Comparison of ENCODE assay signal across 19 mouse cellular contexts in the genomic region with DNA sequence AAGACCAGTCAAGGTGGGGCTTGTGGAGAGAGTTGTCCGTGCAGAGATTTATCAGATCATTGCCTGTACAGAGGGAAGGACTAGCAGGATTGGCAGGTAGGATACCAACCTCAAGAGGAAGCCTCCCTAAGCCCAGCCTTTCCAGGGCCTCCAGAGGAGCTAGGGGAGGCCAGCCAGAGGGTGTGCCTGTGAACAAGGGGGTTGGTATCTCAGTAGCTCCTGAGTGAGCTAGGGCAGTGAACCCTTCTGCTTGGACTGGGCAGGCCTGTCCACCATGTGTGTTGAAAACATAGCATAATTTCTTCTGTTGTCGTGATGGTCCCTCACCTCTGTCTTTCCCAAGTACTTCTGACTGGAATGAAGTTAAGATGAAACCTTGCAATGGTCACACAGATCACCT.
DNase-seq lines count a peak whose midpoint lies in the region; ATAC-seq and TF ChIP-seq lines count a peak whose summit lies in the region.
"Had no signal": no experiment of that assay in that cellular context is flagged by ENCODE, and none has a peak within 500 bp of the region (broad histone marks: within the 10 kb centered on the region; RNA-seq: fewer than 3 reads in every experiment).

No protein-coding gene starts in this region.

- no peak overlapping the region for H3K27ac ChIP-seq in intestine, embryonic 14.5 days (ENCODE audit: low read depth)
- no peak overlapping the region for H3K27ac ChIP-seq in intestine, postnatal 0 days (ENCODE audit: low read depth, low read length)
- peak overlapping the region; percentile 11; the same call in 1 of the 2 replicates for H3K27ac ChIP-seq in brown adipose tissue, adult 24 weeks (replicated peaks; ENCODE audit: low read depth, low read length)
- H3K27ac ChIP-seq in intestine, embryonic 15.5 days = no peak overlapping the region
- H3K27ac ChIP-seq in stomach, postnatal 0 days (replicated peaks) = 0 out of 2 replicates have a peak overlapping the region, but pooled peaks have one; percentile 30
- H3K27ac ChIP-seq in lung, postnatal 0 days (ENCODE audit: low read length) = no peak overlapping the region
- H3K27ac ChIP-seq in hindbrain, embryonic 13.5 days = no peak overlapping the region
- H3K27ac ChIP-seq: embryonic facial prominence, embryonic 10.5 days; embryonic facial prominence, embryonic 12.5 days; forebrain, embryonic 13.5 days; forebrain, embryonic 15.5 days had no signal

- H3K4me3 ChIP-seq in intestine, embryonic 14.5 days (ENCODE audit: low read depth, low read length) = no peak overlapping the region
- no peak overlapping the region for H3K4me3 ChIP-seq in intestine, postnatal 0 days (ENCODE audit: low read depth, low read length)
- H3K4me3 ChIP-seq in brown adipose tissue, adult 24 weeks (ENCODE audit: insufficient read depth, low read depth, low read length) = no peak overlapping the region
- no peak overlapping the region for H3K4me3 ChIP-seq in intestine, embryonic 15.5 days (replicated peaks)
- H3K4me3 ChIP-seq in stomach, postnatal 0 days (ENCODE audit: low read depth, low read length) = no peak overlapping the region
- H3K4me3 ChIP-seq in lung, postnatal 0 days (ENCODE audit: low read depth, low read length) = no peak overlapping the region
- H3K4me3 ChIP-seq in hindbrain, embryonic 13.5 days = no peak overlapping the region
- H3K4me3 ChIP-seq: embryonic facial prominence, embryonic 10.5 days; embryonic facial prominence, embryonic 12.5 days; forebrain, embryonic 13.5 days; forebrain, embryonic 15.5 days had no signal

- no peaks in the 10 kb centered on the region for H3K9me3 ChIP-seq in intestine, embryonic 14.5 days (ENCODE audit: control insufficient read depth, low read length)
- H3K9me3 ChIP-seq in intestine, postnatal 0 days (ENCODE audit: control insufficient read depth) = no peaks in the 10 kb centered on the region
- no peaks in the 10 kb centered on the region for H3K9me3 ChIP-seq in intestine, embryonic 15.5 days
- no peaks in the 10 kb centered on the region for H3K9me3 ChIP-seq in stomach, postnatal 0 days (ENCODE audit: control insufficient read depth, low read length)
- no peaks in the 10 kb centered on the region for H3K9me3 ChIP-seq in lung, postnatal 0 days (ENCODE audit: low read length)
- no peaks in the 10 kb centered on the region for H3K9me3 ChIP-seq in hindbrain, embryonic 13.5 days
- H3K9me3 ChIP-seq: embryonic facial prominence, embryonic 10.5 days; embryonic facial prominence, embryonic 12.5 days; forebrain, embryonic 13.5 days; forebrain, embryonic 15.5 days had no signal

- H3K9ac ChIP-seq in intestine, embryonic 14.5 days (ENCODE audit: low read length) = no peak overlapping the region
- no peak overlapping the region for H3K9ac ChIP-seq in intestine, postnatal 0 days (ENCODE audit: low read depth, low read length)
- H3K9ac ChIP-seq in intestine, embryonic 15.5 days = no peak overlapping the region
- H3K9ac ChIP-seq in stomach, postnatal 0 days (ENCODE audit: low read length) = no peak overlapping the region
- no peak overlapping the region for H3K9ac ChIP-seq in lung, postnatal 0 days (replicated peaks; ENCODE audit: low read depth)
- no peak overlapping the region for H3K9ac ChIP-seq in hindbrain, embryonic 13.5 days
- H3K9ac ChIP-seq: embryonic facial prominence, embryonic 12.5 days; forebrain, embryonic 13.5 days; forebrain, embryonic 15.5 days had no signal

- no peak for ATAC-seq in intestine, embryonic 14.5 days (replicated peaks; ENCODE audit: low FRiP score, low TSS enrichment, low read depth)
- no peak for ATAC-seq in intestine, postnatal 0 days
- peak; percentile 59; the same call in 1 of the 2 replicates for ATAC-seq in intestine, embryonic 15.5 days
- peak; percentile 58; the same call in 1 of the 2 replicates for ATAC-seq in stomach, postnatal 0 days (ENCODE audit: low FRiP score, low TSS enrichment)
- no peak for ATAC-seq in lung, postnatal 0 days
- ATAC-seq in hindbrain, embryonic 13.5 days (ENCODE audit: low FRiP score) = no peak
- ATAC-seq: forebrain, embryonic 13.5 days; forebrain, embryonic 15.5 days had no signal

- TF ChIP-seq EP300 in stomach, postnatal 0 days (optimal IDR thresholded peaks at IDR 0.05) = no peak
- no peak for TF ChIP-seq EP300 in lung, postnatal 0 days (IDR thresholded peaks at IDR 0.05)

- no peaks in the 10 kb centered on the region for H3K4me1 ChIP-seq in intestine, embryonic 14.5 days (replicated peaks; ENCODE audit: control insufficient read depth, insufficient read depth, low read length)
- H3K4me1 ChIP-seq in intestine, postnatal 0 days (replicated peaks; ENCODE audit: control insufficient read depth, insufficient read depth, low read length) = no peaks in the 10 kb centered on the region
- H3K4me1 ChIP-seq in brown adipose tissue, adult 24 weeks (ENCODE audit: control insufficient read depth, insufficient read depth, insufficient read length, low read length) = peaks cover 3% of the 10 kb centered on the region; the same call in 1 of the 2 replicates
- no peaks in the 10 kb centered on the region for H3K4me1 ChIP-seq in intestine, embryonic 15.5 days (replicated peaks)
- H3K4me1 ChIP-seq in stomach, postnatal 0 days (replicated peaks; ENCODE audit: control insufficient read depth, insufficient read depth) = no peaks in the 10 kb centered on the region
- H3K4me1 ChIP-seq in lung, postnatal 0 days (ENCODE audit: insufficient read depth, low read depth, low read length) = no peaks in the 10 kb centered on the region
- H3K4me1 ChIP-seq in hindbrain, embryonic 13.5 days (replicated peaks) = no peaks in the 10 kb centered on the region

- no peaks in the 10 kb centered on the region for H3K36me3 ChIP-seq in intestine, embryonic 14.5 days (ENCODE audit: control insufficient read depth, insufficient read depth, low read length)
- no peaks in the 10 kb centered on the region; the same call in 1 of the 2 replicates for H3K36me3 ChIP-seq in intestine, postnatal 0 days (ENCODE audit: control insufficient read depth, insufficient read depth)
- H3K36me3 ChIP-seq in intestine, embryonic 15.5 days = no peaks in the 10 kb centered on the region
- H3K36me3 ChIP-seq in stomach, postnatal 0 days (ENCODE audit: control insufficient read depth, insufficient read depth, low read length) = no peaks in the 10 kb centered on the region
- H3K36me3 ChIP-seq in lung, postnatal 0 days (ENCODE audit: insufficient read depth, low read length) = no peaks in the 10 kb centered on the region
- no peaks in the 10 kb centered on the region for H3K36me3 ChIP-seq in hindbrain, embryonic 13.5 days
- H3K36me3 ChIP-seq: embryonic facial prominence, embryonic 10.5 days; embryonic facial prominence, embryonic 12.5 days; forebrain, embryonic 15.5 days had no signal

- 87% methylated on average over 2 of the region's 2 CpGs for WGBS in intestine, embryonic 14.5 days
- 57% methylated on average over 2 of the region's 2 CpGs for WGBS in intestine, postnatal 0 days
- 81% methylated on average over 2 of the region's 2 CpGs for WGBS in intestine, embryonic 15.5 days
- 70% methylated on average over 2 of the region's 2 CpGs for WGBS in stomach, postnatal 0 days
- WGBS in lung, postnatal 0 days = 74% methylated on average over 2 of the region's 2 CpGs
- 98% methylated on average over 2 of the region's 2 CpGs for WGBS in hindbrain, embryonic 13.5 days

- no peaks in the 10 kb centered on the region for H3K27me3 ChIP-seq in intestine, embryonic 14.5 days (replicated peaks; ENCODE audit: control insufficient read depth, insufficient read depth, low read length)
- H3K27me3 ChIP-seq in intestine, postnatal 0 days (replicated peaks; ENCODE audit: control insufficient read depth, insufficient read depth, low read length) = no peaks in the 10 kb centered on the region
- no peaks in the 10 kb centered on the region for H3K27me3 ChIP-seq in intestine, embryonic 15.5 days (replicated peaks)
- no peaks in the 10 kb centered on the region for H3K27me3 ChIP-seq in stomach, postnatal 0 days (ENCODE audit: control insufficient read depth, insufficient read depth, low read length)
- no peaks in the 10 kb centered on the region for H3K27me3 ChIP-seq in lung, postnatal 0 days (replicated peaks; ENCODE audit: insufficient read depth, low read length)
- no peaks in the 10 kb centered on the region for H3K27me3 ChIP-seq in hindbrain, embryonic 13.5 days
- H3K27me3 ChIP-seq: embryonic facial prominence, embryonic 12.5 days; forebrain, embryonic 13.5 days; forebrain, embryonic 15.5 days had no signal

- DNase-seq in intestine, embryonic 14.5 days (ENCODE audit: low spot score) = peak; percentile 41
- no peak for DNase-seq in stomach, postnatal 0 days (ENCODE audit: low spot score)
- DNase-seq in lung, postnatal 0 days (ENCODE audit: low spot score) = no peak
- DNase-seq: adrenal gland, adult 2 months; adrenal gland, postnatal 10 days; adrenal gland, postnatal 25 days; cerebellum, adult 11-12 months; cerebellum, adult 2 months; cerebellum, adult 9-10 months; cerebellum, postnatal 10 days; cerebellum, postnatal 25 days had no signal

- no peak for TF ChIP-seq CTCF in intestine, postnatal 0 days (IDR thresholded peaks at IDR 0.05; ENCODE audit: low read depth)
- no peak for TF ChIP-seq CTCF in stomach, postnatal 0 days (IDR thresholded peaks at IDR 0.05; ENCODE audit: low read depth)
- no peak for TF ChIP-seq CTCF in lung, postnatal 0 days (IDR thresholded peaks at IDR 0.05)

- H3K4me2 ChIP-seq in intestine, embryonic 14.5 days (ENCODE audit: low read length) = no peak overlapping the region
- H3K4me2 ChIP-seq in intestine, postnatal 0 days (replicated peaks; ENCODE audit: low read depth) = no peak overlapping the region
- no peak overlapping the region for H3K4me2 ChIP-seq in intestine, embryonic 15.5 days (replicated peaks)
- no peak overlapping the region for H3K4me2 ChIP-seq in stomach, postnatal 0 days (replicated peaks; ENCODE audit: low read depth)
- H3K4me2 ChIP-seq in lung, postnatal 0 days (replicated peaks; ENCODE audit: low read depth, low read length) = no peak overlapping the region
- H3K4me2 ChIP-seq in hindbrain, embryonic 13.5 days = no peak overlapping the region
- H3K4me2 ChIP-seq: embryonic facial prominence, embryonic 12.5 days; forebrain, embryonic 13.5 days; forebrain, embryonic 15.5 days had no signal

Comparison
In these comparisons a context has a peak if more than half of its experiments do, and no peak if none do; other contexts are left out.
1. ATAC-seq: peak in intestine, embryonic 15.5 days (single experiment) and stomach, postnatal 0 days (single experiment); none in intestine, embryonic 14.5 days (single experiment), intestine, postnatal 0 days (single experiment), lung, postnatal 0 days (single experiment) and hindbrain, embryonic 13.5 days (single experiment).
2. H3K27ac ChIP-seq: peak in brown adipose tissue, adult 24 weeks (single experiment) and stomach, postnatal 0 days (single experiment); none in intestine, embryonic 14.5 days (single experiment), intestine, postnatal 0 days (single experiment), intestine, embryonic 15.5 days (single experiment), lung, postnatal 0 days (single experiment) and hindbrain, embryonic 13.5 days (single experiment).